In the genomic region with DNA sequence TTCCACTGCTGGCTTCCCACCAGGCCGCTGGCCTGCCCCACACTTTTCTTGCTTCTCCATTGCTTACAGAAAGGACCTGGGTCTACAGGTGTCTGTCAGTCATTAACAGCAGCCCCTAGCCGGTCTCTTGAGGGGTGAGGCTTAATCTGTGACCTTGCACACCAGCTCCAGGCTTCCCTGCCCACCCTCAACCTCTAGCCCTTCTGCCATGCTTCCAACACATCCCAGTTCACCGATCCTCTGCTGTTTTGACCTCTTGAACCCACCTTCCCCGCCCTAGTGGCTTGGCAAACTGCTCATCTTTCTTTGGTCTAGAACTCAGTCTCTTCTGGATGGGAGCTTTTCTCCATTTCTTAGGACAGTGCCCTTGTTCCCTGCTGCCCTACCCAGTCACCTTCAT, we compare ENCODE assay signal across 10 mouse cellular contexts. TPM values are rescaled to one million over a fixed set of nuclear protein-coding genes. Genes with fewer than 3 reads are reported as not detected.
A peak's percentile ranks its signal among the peaks of the same experiment; 100 is the strongest.
DNase-seq lines count a peak whose midpoint lies in the region; ATAC-seq and TF ChIP-seq lines count a peak whose summit lies in the region.
"Had no signal": no experiment of that assay in that cellular context is flagged by ENCODE, and none has a peak within 500 bp of the region (broad histone marks: within the 10 kb centered on the region; RNA-seq: fewer than 3 reads in every experiment).

No protein-coding gene starts in this region.

- H3K36me3 ChIP-seq in hindbrain, embryonic 13.5 days = no peaks in the 10 kb centered on the region
- H3K36me3 ChIP-seq in hindbrain, embryonic 10.5 days = no peaks in the 10 kb centered on the region
- no peaks in the 10 kb centered on the region for H3K36me3 ChIP-seq in embryonic facial prominence, embryonic 14.5 days (ENCODE audit: control insufficient read depth, insufficient read depth, low read length)
- H3K36me3 ChIP-seq in kidney, postnatal 0 days (ENCODE audit: insufficient read depth, low read length) = no peaks in the 10 kb centered on the region
- H3K36me3 ChIP-seq in liver, embryonic 15.5 days (replicated peaks) = no peaks in the 10 kb centered on the region

- H3K27me3 ChIP-seq in hindbrain, embryonic 13.5 days = peaks cover 64% of the 10 kb centered on the region
- peaks cover 83% of the 10 kb centered on the region for H3K27me3 ChIP-seq in hindbrain, embryonic 10.5 days (ENCODE audit: insufficient read depth, poor library complexity, severe bottlenecking)
- H3K27me3 ChIP-seq in embryonic facial prominence, embryonic 14.5 days (replicated peaks; ENCODE audit: control insufficient read depth, insufficient read depth, low read length) = peaks cover 12% of the 10 kb centered on the region
- H3K27me3 ChIP-seq in kidney, postnatal 0 days (ENCODE audit: insufficient read depth, low read length) = no peaks in the 10 kb centered on the region
- peaks cover 37% of the 10 kb centered on the region for H3K27me3 ChIP-seq in liver, embryonic 15.5 days

- H3K4me3 ChIP-seq in hindbrain, embryonic 13.5 days = no peak overlapping the region
- H3K4me3 ChIP-seq in hindbrain, embryonic 10.5 days = no peak overlapping the region
- H3K4me3 ChIP-seq in embryonic facial prominence, embryonic 14.5 days (ENCODE audit: low read depth, low read length) = peak overlapping the region; percentile 70
- H3K4me3 ChIP-seq in kidney, postnatal 0 days (replicated peaks; ENCODE audit: low read depth, low read length) = peak overlapping the region; percentile 60; the same call in 1 of the 2 replicates
- no peak overlapping the region for H3K4me3 ChIP-seq in liver, embryonic 15.5 days (replicated peaks)

- no peak for DNase-seq in hindbrain, embryonic 10.5 days (ENCODE audit: low spot score)
- no peak for DNase-seq in embryonic facial prominence, embryonic 14.5 days (ENCODE audit: low spot score)
- DNase-seq in kidney, postnatal 0 days (ENCODE audit: low spot score) = no peak
- DNase-seq in B cell, adult 2 months = no peak
- no peak for DNase-seq in neural tube, embryonic 10.5 days (ENCODE audit: extremely low spot score, low spot score)
- DNase-seq in thymus, postnatal 14 days = no peak
- DNase-seq: forebrain, postnatal 0 days; retina, postnatal 1 day had no signal

- no peak overlapping the region for H3K27ac ChIP-seq in hindbrain, embryonic 13.5 days
- no peak overlapping the region for H3K27ac ChIP-seq in hindbrain, embryonic 10.5 days
- H3K27ac ChIP-seq in embryonic facial prominence, embryonic 14.5 days (replicated peaks; ENCODE audit: low read depth, low read length) = no peak overlapping the region
- H3K27ac ChIP-seq in kidney, postnatal 0 days = peak overlapping the region; percentile 87
- 0 out of 2 replicates have a peak overlapping the region, but pooled peaks have one; percentile 19 for H3K27ac ChIP-seq in liver, embryonic 15.5 days (replicated peaks)

- peaks cover 19% of the 10 kb centered on the region for H3K4me1 ChIP-seq in hindbrain, embryonic 13.5 days (replicated peaks)
- H3K4me1 ChIP-seq in hindbrain, embryonic 10.5 days (replicated peaks) = peaks cover 44% of the 10 kb centered on the region
- peaks cover 28% of the 10 kb centered on the region for H3K4me1 ChIP-seq in embryonic facial prominence, embryonic 14.5 days (ENCODE audit: control insufficient read depth, insufficient read depth, low read length)
- peaks cover 22% of the 10 kb centered on the region for H3K4me1 ChIP-seq in kidney, postnatal 0 days (replicated peaks; ENCODE audit: insufficient read depth, low read length)
- H3K4me1 ChIP-seq in liver, embryonic 15.5 days (replicated peaks) = peaks cover 5% of the 10 kb centered on the region; the same call in 1 of the 2 replicates

- ATAC-seq in hindbrain, embryonic 13.5 days (ENCODE audit: low FRiP score) = 0 out of 2 replicates have a peak, but pooled peaks have one; percentile 4
- ATAC-seq in embryonic facial prominence, embryonic 14.5 days (ENCODE audit: low read depth) = no peak
- ATAC-seq in kidney, postnatal 0 days (replicated peaks; ENCODE audit: low FRiP score, low read depth) = no peak
- ATAC-seq in liver, embryonic 15.5 days (ENCODE audit: insufficient read depth) = no peak
- ATAC-seq: forebrain, postnatal 0 days had no signal

- WGBS in hindbrain, embryonic 13.5 days = 42% methylated on average over 4 of the region's 4 CpGs
- WGBS in hindbrain, embryonic 10.5 days = 22% methylated on average over 4 of the region's 4 CpGs
- 36% methylated on average over 4 of the region's 4 CpGs for WGBS in embryonic facial prominence, embryonic 14.5 days
- 38% methylated on average over 4 of the region's 4 CpGs for WGBS in kidney, postnatal 0 days
- 34% methylated on average over 4 of the region's 4 CpGs for WGBS in liver, embryonic 15.5 days (ENCODE audit: insufficient replicate concordance)

- H3K9ac ChIP-seq in hindbrain, embryonic 13.5 days = no peak overlapping the region
- no peak overlapping the region for H3K9ac ChIP-seq in embryonic facial prominence, embryonic 14.5 days (ENCODE audit: low read depth, low read length)
- no peak overlapping the region for H3K9ac ChIP-seq in kidney, postnatal 0 days (ENCODE audit: low read depth, low read length)
- no peak overlapping the region for H3K9ac ChIP-seq in liver, embryonic 15.5 days

- no peaks in the 10 kb centered on the region for H3K9me3 ChIP-seq in hindbrain, embryonic 13.5 days
- no peaks in the 10 kb centered on the region for H3K9me3 ChIP-seq in hindbrain, embryonic 10.5 days
- no peaks in the 10 kb centered on the region for H3K9me3 ChIP-seq in embryonic facial prominence, embryonic 14.5 days (ENCODE audit: control insufficient read depth, low read length)
- H3K9me3 ChIP-seq in kidney, postnatal 0 days (replicated peaks; ENCODE audit: low read length) = no peaks in the 10 kb centered on the region
- H3K9me3 ChIP-seq in liver, embryonic 15.5 days (replicated peaks) = no peaks in the 10 kb centered on the region

- no peak overlapping the region for H3K4me2 ChIP-seq in hindbrain, embryonic 13.5 days
- peak overlapping the region; percentile 79 for H3K4me2 ChIP-seq in embryonic facial prominence, embryonic 14.5 days (ENCODE audit: low read depth, low read length)
- H3K4me2 ChIP-seq in kidney, postnatal 0 days (ENCODE audit: low read length) = peak overlapping the region; percentile 90
- peak overlapping the region; percentile 57 for H3K4me2 ChIP-seq in liver, embryonic 15.5 days

- no peak for TF ChIP-seq CTCF in kidney, postnatal 0 days (IDR thresholded peaks at IDR 0.05; ENCODE audit: low read depth)

RNA-seq across cellular contexts. Expression of a gene that starts 2.8 kb away (rescaled TPM):
- polyA plus RNA-seq in hindbrain, embryonic 13.5 days (2015; fragmentation: Nextera tagmentation; extraction: Ambion mirVana) = 0.96 and 1.1 TPM in 2 replicates
- 3.2 and 3.3 TPM in 2 replicates for polyA plus RNA-seq in hindbrain, embryonic 10.5 days (2016; fragmentation: Nextera tagmentation; extraction: Ambion mirVana)
- 10.6 and 11.0 TPM in 2 replicates for polyA plus RNA-seq in embryonic facial prominence, embryonic 14.5 days (2014; fragmentation: Nextera tagmentation; extraction: Ambion mirVana)
- 60.8 and 62.5 TPM in 2 replicates for polyA plus RNA-seq in kidney, postnatal 0 days (2015; fragmentation: Nextera tagmentation; extraction: Ambion mirVana)
- polyA plus RNA-seq in liver, embryonic 15.5 days (2015; fragmentation: Nextera tagmentation; extraction: Ambion mirVana) = 9.8 and 11.0 TPM in 2 replicates

Comparison
In these comparisons a context has a peak if more than half of its experiments do, and no peak if none do; other contexts are left out.
1. H3K27ac ChIP-seq: peak in kidney, postnatal 0 days (single experiment) and liver, embryonic 15.5 days (single experiment); none in hindbrain, embryonic 13.5 days (single experiment), hindbrain, embryonic 10.5 days (single experiment) and embryonic facial prominence, embryonic 14.5 days (single experiment).
2. H3K4me3 ChIP-seq: peak in embryonic facial prominence, embryonic 14.5 days (single experiment) and kidney, postnatal 0 days (single experiment); none in hindbrain, embryonic 13.5 days (single experiment), hindbrain, embryonic 10.5 days (single experiment) and liver, embryonic 15.5 days (single experiment).